Mouse (Mus musculus) erythroblast, embryonic 14.5 days (primary cell): ENCODE measurements at regions not wholly inside any gene's neighbourhood (a gene's known extent, or its start where the extent isn't known, plus 50 kb on each side); places are given as distances from the start of the nearest gene placed in this dataset.

Experiments
- GATA1 ChIP-seq: IDR thresholded peaks from 2 replicates; pipeline ENCODE4 v1.6.1; 2012; ENCODE audit warnings: low read length, inconsistent platforms, mixed read lengths
- TAL1 ChIP-seq: IDR thresholded peaks from 3 replicates; pipeline ENCODE4 v1.6.1; 2012; ENCODE audit warnings: low read length, inconsistent platforms, mixed read lengths

- no peak for TF ChIP-seq TAL1
- no peak for TF ChIP-seq GATA1
Measured at GRCm38 (mm10) chr1:121176541-121176940, 155.8 kb downstream of the Insig2 start.
